Comparison of ENCODE assay signal across 9 mouse cellular contexts in the genomic region with DNA sequence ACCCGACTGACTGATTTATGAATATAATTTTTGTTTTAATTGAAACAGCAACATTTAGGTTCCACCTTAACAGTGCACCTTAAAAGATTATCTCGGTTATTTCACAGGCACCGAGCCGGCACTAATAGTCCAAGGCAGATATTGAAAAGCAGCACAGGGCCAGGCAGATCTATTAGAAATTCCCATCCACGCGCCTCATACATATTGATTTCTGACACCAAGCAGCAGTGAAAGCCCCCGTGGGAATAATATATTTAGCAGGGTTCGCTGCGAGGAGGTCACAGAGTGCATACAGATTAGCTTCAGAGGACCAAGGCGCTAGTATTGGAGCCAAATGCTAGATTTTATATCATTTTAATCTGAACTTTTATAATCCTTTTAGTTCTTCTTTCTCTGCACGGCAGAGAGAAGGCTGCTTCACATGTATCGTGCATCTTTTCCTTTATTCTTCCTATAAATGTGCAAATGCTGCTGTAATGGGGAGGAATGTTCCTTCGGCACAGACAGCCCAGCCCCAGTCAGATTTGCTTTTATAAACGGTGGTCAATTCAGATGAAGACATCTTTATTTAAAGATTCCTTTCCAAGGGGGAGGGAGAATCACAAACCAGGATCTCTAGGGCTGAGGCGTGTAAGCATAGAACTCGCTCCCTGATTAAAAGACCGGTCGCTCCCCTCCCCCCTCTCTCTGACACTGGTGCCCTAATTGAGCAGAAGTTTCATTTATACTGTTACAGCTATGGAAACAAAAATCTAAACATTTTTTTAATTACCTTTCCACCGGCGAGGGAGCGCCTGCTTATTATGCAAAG.
DNase-seq lines count a peak whose midpoint lies in the region; ATAC-seq lines count a peak whose summit lies in the region.
"Had no signal": no experiment of that assay in that cellular context is flagged by ENCODE, and none has a peak within 500 bp of the region (broad histone marks: within the 10 kb centered on the region; RNA-seq: fewer than 3 reads in every experiment).

No protein-coding gene starts in this region.

- no peaks in the 10 kb centered on the region for H3K27me3 ChIP-seq in heart, embryonic 11.5 days (ENCODE audit: control insufficient read depth, insufficient read depth, low read length)
- no peaks in the 10 kb centered on the region for H3K27me3 ChIP-seq in forebrain, embryonic 12.5 days
- no peaks in the 10 kb centered on the region for H3K27me3 ChIP-seq in intestine, embryonic 15.5 days (replicated peaks)
- no peaks in the 10 kb centered on the region for H3K27me3 ChIP-seq in neural tube, embryonic 11.5 days (ENCODE audit: control insufficient read depth, insufficient read depth, low read length)

- DNase-seq in heart, postnatal 14 days = no peak
- DNase-seq in neural tube, embryonic 11.5 days (ENCODE audit: low spot score) = peak; percentile 80
- no peak for DNase-seq in thymus, adult 18-20 months
- DNase-seq in gastrocnemius, postnatal 4 days (ENCODE audit: low spot score in 2 of 2) = no peak

- intact Hi-C loops in heart, postnatal 14 days (cut with DNase I) = no loop called here

- no peaks in the 10 kb centered on the region for H3K36me3 ChIP-seq in heart, embryonic 11.5 days (ENCODE audit: control insufficient read depth, insufficient read depth, low read length)
- no peaks in the 10 kb centered on the region for H3K36me3 ChIP-seq in forebrain, embryonic 12.5 days (replicated peaks)
- H3K36me3 ChIP-seq in intestine, embryonic 15.5 days = no peaks in the 10 kb centered on the region
- H3K36me3 ChIP-seq in neural tube, embryonic 11.5 days (ENCODE audit: control insufficient read depth, insufficient read depth, low read length) = no peaks in the 10 kb centered on the region

- H3K9me3 ChIP-seq in heart, embryonic 11.5 days (replicated peaks; ENCODE audit: control insufficient read depth, low read length) = no peaks in the 10 kb centered on the region
- no peaks in the 10 kb centered on the region for H3K9me3 ChIP-seq in forebrain, embryonic 12.5 days
- H3K9me3 ChIP-seq in intestine, embryonic 15.5 days = no peaks in the 10 kb centered on the region
- no peaks in the 10 kb centered on the region for H3K9me3 ChIP-seq in neural tube, embryonic 11.5 days (ENCODE audit: control insufficient read depth, low read length)

- H3K9ac ChIP-seq in heart, embryonic 11.5 days (ENCODE audit: low read depth, low read length) = peak overlapping the region; percentile 43; the same call in 1 of the 2 replicates
- 0 out of 2 replicates have a peak overlapping the region, but pooled peaks have one; percentile 29 for H3K9ac ChIP-seq in forebrain, embryonic 12.5 days
- H3K9ac ChIP-seq in intestine, embryonic 15.5 days = no peak overlapping the region
- H3K9ac ChIP-seq in neural tube, embryonic 11.5 days (ENCODE audit: low read length) = peak overlapping the region; percentile 37

- peak overlapping the region; percentile 58 for H3K4me2 ChIP-seq in heart, embryonic 11.5 days
- H3K4me2 ChIP-seq in forebrain, embryonic 12.5 days = peak overlapping the region; percentile 57
- peak overlapping the region; percentile 42 for H3K4me2 ChIP-seq in intestine, embryonic 15.5 days (replicated peaks)
- peak overlapping the region; percentile 41 for H3K4me2 ChIP-seq in neural tube, embryonic 11.5 days (ENCODE audit: low read depth)

- H3K4me1 ChIP-seq in heart, embryonic 11.5 days (ENCODE audit: control insufficient read depth, insufficient read depth, low read length) = 0 out of 2 replicates have a peak, but pooled peaks cover 2% of the 10 kb centered on the region
- H3K4me1 ChIP-seq in brown adipose tissue, adult 24 weeks (ENCODE audit: control insufficient read depth, insufficient read depth, insufficient read length, low read length) = peaks cover 5% of the 10 kb centered on the region
- H3K4me1 ChIP-seq in forebrain, embryonic 12.5 days = peaks cover 56% of the 10 kb centered on the region
- no peaks in the 10 kb centered on the region; the same call in 1 of the 2 replicates for H3K4me1 ChIP-seq in intestine, embryonic 15.5 days (replicated peaks)
- H3K4me1 ChIP-seq in neural tube, embryonic 11.5 days (ENCODE audit: control insufficient read depth, insufficient read depth, low read length) = peaks cover 36% of the 10 kb centered on the region

- peak overlapping the region; percentile 36 for H3K4me3 ChIP-seq in heart, embryonic 11.5 days (ENCODE audit: low read depth, low read length)
- peak overlapping the region; percentile 56 for H3K4me3 ChIP-seq in brown adipose tissue, adult 24 weeks (ENCODE audit: insufficient read depth, low read depth, low read length)
- H3K4me3 ChIP-seq in forebrain, embryonic 12.5 days (replicated peaks) = peak overlapping the region; percentile 32
- H3K4me3 ChIP-seq in intestine, embryonic 15.5 days (replicated peaks) = peak overlapping the region; percentile 1; the same call in 1 of the 2 replicates
- peak overlapping the region; percentile 24 for H3K4me3 ChIP-seq in neural tube, embryonic 11.5 days (ENCODE audit: low read depth, low read length)

- H3K27ac ChIP-seq in heart, embryonic 11.5 days (ENCODE audit: low read depth, low read length) = no peak overlapping the region
- no peak overlapping the region for H3K27ac ChIP-seq in brown adipose tissue, adult 24 weeks (replicated peaks; ENCODE audit: low read depth, low read length)
- H3K27ac ChIP-seq in forebrain, embryonic 12.5 days = peak overlapping the region; percentile 77
- H3K27ac ChIP-seq in intestine, embryonic 15.5 days = no peak overlapping the region
- H3K27ac ChIP-seq in neural tube, embryonic 11.5 days (ENCODE audit: low read depth, low read length) = peak overlapping the region; percentile 89
- H3K27ac ChIP-seq: macrophage had no signal

- 21% methylated on average over 21 of the region's 21 CpGs for WGBS in heart, embryonic 11.5 days (ENCODE audit: insufficient replicate concordance)
- WGBS in forebrain, embryonic 12.5 days = 2% methylated on average over 21 of the region's 21 CpGs
- 25% methylated on average over 21 of the region's 21 CpGs for WGBS in intestine, embryonic 15.5 days
- 19% methylated on average over 21 of the region's 21 CpGs for WGBS in neural tube, embryonic 11.5 days

- no peak for ATAC-seq in heart, embryonic 11.5 days (replicated peaks; ENCODE audit: insufficient number of reproducible peaks, low FRiP score, low TSS enrichment)
- ATAC-seq in forebrain, embryonic 12.5 days (ENCODE audit: low FRiP score) = peak; percentile 83
- ATAC-seq in intestine, embryonic 15.5 days = peak; percentile 43; the same call in 1 of the 2 replicates
- ATAC-seq in neural tube, embryonic 11.5 days (ENCODE audit: insufficient read depth, low FRiP score, low TSS enrichment) = peak; percentile 85

Comparison
In these comparisons a context has a peak if more than half of its experiments do, and no peak if none do; other contexts are left out.
1. H3K27ac ChIP-seq: peak in forebrain, embryonic 12.5 days (single experiment) and neural tube, embryonic 11.5 days (single experiment); none in heart, embryonic 11.5 days (single experiment), brown adipose tissue, adult 24 weeks (single experiment) and intestine, embryonic 15.5 days (single experiment).
2. H3K4me3 ChIP-seq: peak in every context shown above with its lines; median percentile 56 in brown adipose tissue, adult 24 weeks; 36 in heart, embryonic 11.5 days; 32 in forebrain, embryonic 12.5 days; 24 in neural tube, embryonic 11.5 days; 1 in intestine, embryonic 15.5 days.
3. Peak in every context shown above with its lines, with median percentiles within 50 percentile points of each other: H3K4me2 ChIP-seq.